Mouse (Mus musculus) adrenal gland, adult 8-10 months (tissue): ENCODE measurements at regions not wholly inside any gene's neighbourhood (a gene's known extent, or its start where the extent isn't known, plus 50 kb on each side); places are given as distances from the start of the nearest gene placed in this dataset.

Experiments used
- DNase-seq: peaks from one replicate; pipeline ENCODE4 v3.0.0; 2022

- peak; percentile 77 for DNase-seq
Observed at GRCm38 (mm10) chr13:107469491-107470276, 447.8 kb upstream of the Kif2a start.

DNA sequence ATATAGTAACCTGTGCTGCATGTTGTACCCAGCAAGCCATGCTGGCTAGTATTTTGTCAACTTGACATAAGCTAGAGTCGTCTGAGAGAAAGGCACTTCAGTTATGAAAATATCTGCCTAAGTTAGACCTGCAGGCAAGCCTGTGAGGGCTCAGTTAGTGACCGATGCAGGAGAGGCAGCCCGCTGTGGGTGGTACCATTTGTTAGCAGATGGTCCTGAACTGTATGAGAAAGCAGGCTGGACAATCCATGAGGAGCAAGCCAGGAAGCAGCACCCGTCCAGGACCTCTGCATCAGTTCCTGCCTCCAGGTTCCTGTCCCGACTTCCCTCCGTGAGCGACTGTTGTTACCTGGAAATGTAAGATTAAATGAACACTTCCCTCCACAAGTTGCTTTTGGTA, 440.9 kb upstream of the Kif2a start:
- no peak for DNase-seq

DNA sequence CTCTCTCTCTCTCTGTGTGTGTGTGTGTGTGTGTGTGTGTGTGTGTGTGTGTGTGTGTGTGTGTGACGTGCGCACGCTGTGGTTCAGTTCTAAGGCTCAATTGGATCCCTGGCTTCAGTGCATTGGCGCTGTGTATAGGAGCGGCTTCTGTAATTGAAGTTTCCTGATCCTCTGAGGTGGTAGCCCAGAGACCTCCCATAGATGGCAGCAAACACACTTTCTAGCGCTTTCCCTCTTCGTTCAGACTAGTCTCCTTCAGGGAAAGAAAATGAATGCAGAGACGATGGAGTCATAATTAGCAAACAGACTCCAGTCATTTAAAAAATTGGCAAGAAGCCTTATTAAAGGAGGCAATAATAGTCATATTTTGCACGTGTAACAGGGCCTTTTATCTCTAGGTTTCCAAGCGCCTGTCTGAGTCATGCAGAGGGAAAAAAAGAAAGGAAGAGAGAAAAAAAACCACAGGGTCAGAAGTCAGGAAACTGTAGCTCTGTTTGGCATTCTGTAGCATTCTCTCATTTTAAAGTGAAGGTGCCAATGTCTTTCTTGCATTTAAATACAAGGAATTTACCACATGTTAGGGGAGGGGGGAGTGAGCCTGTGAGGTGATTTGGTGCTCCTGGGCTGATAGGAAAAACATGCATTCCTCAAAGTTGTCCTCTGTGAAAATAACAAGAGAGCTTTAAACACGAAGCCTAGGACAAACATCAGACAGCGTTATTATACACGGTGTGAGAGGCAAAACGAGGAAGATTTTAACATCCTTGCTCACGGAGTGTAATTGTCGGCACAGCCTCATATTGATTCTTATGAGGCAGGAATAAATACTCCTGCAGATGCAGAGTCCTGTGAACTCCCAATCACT, 439.4 kb upstream of the Kif2a start:
- peak; percentile 38 for DNase-seq

GRCm38 (mm10) chr13:107458730-107459129, 436.8 kb upstream of the Kif2a start:
- DNase-seq = no peak

DNA sequence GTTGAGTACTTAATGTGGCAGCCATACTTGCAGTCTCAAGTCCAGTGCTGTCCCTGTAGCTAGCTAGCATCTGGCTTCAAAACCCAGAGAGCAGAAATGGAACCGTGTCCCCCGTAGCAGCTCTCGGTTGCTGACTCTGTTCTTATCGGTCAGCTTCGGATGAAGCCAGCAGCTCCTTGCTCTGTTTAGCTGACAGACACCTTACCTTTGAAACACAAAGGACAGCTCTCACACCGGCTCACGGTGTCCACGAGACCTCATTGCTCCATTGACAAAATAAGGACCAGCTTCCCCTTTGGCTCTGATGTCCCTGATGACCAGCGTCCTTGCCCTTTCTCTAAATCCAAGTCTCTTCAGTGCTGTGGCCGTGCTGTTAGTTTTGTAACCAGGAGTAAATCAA, 435.3 kb upstream of the Kif2a start:
- no peak for DNase-seq

DNA sequence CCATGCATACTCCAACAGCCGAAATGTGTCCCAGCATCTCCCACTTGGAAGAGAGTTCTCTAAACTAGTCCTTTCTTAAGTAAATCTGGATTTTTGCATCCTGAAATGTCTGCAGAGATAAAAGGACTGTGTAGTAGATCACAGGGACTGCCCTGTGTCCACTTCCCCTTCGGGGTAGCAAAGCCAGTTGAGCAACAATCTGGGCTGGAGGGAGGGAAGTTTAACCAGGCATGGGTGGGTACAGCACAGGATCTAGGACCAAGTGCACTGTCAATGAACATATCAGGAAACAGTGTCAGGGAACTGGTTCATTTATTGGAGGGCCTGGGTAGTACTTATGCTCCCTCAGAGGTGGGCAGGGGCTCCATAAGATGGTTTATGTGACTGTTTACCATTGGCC, 434.5 kb upstream of the Kif2a start:
- DNase-seq = no peak

- DNase-seq = peak; percentile 60
Observed at GRCm38 (mm10) chr13:107449598-107450179, 427.8 kb upstream of the Kif2a start.

- DNase-seq = no peak
Observed at GRCm38 (mm10) chr13:107447813-107448212, 425.9 kb upstream of the Kif2a start.

DNA sequence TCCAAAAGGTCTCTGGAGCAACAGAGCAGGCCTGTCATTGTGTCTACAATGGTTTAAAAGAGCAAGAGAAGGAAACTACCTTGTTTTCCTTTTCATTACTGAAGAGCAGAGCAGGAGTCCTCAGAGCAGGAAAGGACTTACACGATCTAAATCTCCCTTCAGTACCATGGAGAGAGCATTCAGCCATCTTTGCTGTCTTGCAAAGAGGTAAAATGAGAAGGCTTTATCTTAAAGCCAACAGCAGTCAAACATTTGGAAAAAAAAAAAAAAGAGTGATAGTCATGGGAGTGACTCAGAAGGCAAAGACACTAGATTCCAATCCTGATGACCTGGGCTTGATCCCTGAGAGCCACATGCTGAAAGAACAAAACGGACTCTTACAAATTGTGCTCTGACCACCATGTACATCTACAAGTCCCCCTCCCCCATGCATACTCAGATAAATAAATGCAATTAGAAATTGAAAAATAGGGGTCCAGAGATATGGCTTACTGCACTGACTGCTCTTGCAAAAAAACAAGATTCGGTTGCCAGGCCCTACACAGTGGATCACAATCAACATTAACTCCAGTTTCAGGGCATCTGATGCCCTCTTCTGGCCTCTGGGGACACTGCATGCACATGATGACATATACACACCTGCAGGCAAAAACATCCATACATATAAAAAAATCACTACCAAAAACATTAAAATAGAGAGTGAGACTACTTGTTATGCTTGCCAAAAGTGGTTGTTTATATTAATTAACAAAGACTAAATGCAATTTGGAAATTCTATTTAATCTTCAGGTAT, 397.6 kb upstream of the Kif2a start:
- no peak for DNase-seq

DNA sequence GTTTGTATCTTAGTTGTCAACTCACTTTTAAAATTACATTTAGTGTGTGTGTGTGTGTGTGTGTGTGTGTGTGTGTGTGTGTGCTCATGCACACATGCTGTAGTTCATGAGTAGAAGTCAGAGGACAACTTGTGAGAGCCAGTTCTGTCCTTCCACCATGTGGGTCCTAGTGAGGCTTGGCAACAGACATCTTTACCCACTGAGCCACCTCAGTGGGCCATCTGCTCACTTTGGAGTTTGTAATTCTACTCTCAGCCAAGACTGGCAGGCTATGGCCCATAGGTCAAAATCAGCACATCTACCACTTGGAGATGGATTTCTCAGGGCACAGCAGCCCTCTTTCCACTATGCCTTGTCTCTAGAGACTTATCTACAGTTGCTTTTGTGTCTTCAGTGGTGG, 388.3 kb upstream of the Kif2a start:
- DNase-seq = no peak

- DNase-seq = no peak
Observed at GRCm38 (mm10) chr13:107407674-107408026, 385.7 kb upstream of the Kif2a start.

DNA sequence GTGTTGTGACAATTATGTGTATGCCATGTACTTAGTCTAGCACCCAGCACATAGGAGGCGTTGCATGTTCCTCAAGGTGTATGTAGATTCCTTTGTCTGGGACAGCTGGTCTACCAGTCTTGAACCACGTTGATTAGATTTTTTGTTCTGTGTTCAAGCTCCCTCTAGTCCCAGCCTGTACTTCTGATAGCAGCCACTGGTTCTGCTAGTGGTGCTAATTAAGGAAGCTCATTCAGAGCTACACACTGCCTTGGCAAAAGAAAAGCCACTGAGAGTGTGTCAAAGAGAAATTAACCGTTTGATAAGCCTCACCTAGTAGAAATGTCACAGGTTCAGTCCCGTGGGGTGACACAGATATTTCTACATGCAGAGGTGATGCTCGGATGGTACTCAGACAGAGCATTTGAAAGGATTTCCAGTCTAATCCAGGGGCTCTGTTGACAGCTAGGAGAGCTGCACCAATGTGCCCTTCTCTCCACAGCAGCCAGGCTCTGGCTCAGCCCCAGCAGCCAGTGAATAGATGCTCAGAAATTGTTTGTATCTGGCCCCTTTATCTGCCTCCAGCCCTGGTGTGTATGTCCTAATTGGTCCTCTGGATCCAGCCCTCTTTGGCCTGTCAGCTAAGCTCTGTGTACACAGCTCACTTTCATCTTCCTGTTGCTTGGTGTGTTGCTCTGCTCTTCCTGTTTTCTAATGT, 385.2 kb upstream of the Kif2a start:
- DNase-seq = no peak

DNA sequence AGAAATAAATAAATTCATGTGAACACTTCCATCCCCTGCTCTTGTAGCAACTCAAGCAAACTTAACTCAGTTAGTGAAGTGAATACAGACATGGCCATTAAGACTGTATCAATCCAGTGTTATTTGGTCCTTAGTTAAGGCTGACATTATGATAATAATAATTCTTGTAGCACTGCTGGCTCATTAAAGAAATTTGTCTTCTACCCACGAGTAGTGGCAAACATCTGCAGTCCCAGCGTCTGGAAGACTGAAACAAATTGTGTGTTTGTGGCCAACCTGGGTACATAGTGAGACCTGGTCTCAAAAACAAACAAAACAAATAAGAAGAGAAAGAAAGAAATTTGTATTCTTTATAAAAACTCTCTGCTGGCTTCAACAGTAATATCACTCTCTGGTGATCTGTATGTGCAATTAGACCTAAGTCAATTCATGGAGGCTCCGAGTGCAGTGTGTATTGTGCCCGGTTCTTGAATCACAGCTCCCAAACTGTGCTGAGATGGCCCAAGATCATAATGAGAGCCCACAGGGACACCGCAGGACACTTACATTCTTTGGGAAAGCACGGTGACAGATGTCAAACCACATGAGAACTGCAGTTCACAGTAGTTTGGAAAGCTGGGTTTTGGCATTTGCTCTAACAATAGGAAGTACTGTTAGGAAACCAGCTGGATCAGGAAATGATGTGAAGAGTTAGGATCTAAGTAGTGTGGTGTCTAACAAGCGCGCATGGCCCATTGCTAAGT, 376.9 kb upstream of the Kif2a start:
- no peak for DNase-seq

- DNase-seq = no peak
Observed at GRCm38 (mm10) chr13:107396036-107396435, 374.1 kb upstream of the Kif2a start.

- DNase-seq = no peak
Observed at GRCm38 (mm10) chr13:107394451-107394850, 372.5 kb upstream of the Kif2a start.

- no peak for DNase-seq
Observed at GRCm38 (mm10) chr13:107389535-107390150, 367.7 kb upstream of the Kif2a start.

DNA sequence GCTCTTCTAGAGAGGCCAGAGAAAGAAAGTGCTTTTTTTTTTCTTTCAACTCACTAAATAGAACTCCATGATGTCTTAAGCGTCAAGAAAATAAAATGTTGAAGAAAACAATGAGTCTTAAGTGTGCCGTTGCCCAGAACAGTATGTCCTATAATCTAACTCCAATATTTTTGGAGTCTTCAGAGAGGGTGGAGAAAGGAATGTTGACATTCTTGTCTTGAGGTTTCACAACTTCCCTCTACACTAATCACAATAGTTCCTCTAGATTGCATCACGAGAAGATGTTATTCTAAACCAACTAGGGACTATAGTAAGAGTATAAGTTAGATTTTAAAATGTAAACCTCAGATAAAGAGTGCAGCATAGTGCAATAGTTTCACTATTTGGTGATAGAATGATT, 367.1 kb upstream of the Kif2a start:
- no peak for DNase-seq

GRCm38 (mm10) chr13:107378076-107378475, 356.1 kb upstream of the Kif2a start:
- DNase-seq = no peak

DNA sequence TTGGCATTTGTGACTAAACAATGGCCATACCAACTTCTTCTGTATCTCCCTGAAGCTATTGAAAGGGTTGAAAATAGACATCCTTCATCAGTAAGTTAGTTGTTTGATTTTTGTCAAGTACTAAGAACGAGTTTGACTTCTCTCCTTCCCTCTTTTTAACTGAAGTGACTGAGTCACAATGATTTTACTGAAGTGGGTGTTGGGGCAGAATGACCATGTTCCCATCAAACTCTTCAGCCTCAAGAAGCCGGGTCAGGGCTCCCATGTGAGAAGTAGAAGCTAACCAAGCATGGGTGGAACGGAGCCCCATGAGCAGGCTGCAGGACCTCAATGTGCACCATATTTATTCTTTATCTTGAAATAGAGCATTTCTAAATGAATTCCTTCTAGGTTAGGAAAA, 350.7 kb upstream of the Kif2a start:
- DNase-seq = no peak

DNA sequence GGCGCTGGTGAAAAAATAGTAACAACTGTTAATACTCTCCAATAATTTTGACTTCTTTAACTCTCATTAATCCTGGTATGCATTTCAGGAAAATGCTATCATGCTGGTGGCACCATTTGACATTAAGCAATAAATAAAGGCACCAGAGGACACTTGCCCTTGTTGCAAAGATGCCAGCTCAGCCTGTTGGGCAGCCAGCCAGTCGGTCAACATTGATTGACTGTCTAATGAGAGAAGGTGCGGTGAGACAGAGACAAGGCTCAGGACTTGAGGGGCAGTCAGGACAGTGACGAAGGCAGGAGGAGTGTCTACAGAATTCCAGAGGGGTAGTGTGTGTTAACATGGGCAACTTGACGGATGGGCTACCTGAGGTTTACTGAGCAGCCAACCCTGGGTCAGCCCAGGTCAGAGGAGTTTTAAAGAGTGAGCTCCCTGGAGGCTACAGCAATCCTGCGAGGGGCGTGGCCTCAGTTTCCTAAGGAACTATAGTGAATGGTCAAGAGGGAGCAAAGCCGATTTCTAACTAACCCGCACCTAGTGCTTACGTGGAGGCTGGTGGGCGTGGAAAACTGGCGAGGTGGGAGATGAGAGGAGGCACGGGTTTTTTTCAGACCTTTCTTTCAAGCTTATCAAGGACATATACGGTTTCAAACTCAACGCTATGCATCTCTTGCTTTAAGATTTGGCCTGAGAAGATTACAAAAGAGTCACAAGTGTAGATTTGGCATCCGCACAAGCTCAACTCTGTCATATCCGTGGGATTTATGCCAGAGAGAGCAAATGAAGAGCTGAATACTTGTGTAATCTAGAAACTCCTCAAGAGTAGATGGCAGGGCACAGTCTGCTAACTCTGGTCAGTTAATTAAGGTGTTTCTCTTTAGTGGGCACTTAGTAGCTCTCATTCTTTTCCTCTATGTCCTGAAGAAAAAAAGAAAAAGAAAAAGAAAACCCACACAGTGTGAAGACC, 350.0 kb upstream of the Kif2a start:
- DNase-seq = peak; percentile 89
